Comparison of ENCODE assay signal across 8 mouse cellular contexts in the genomic region with DNA sequence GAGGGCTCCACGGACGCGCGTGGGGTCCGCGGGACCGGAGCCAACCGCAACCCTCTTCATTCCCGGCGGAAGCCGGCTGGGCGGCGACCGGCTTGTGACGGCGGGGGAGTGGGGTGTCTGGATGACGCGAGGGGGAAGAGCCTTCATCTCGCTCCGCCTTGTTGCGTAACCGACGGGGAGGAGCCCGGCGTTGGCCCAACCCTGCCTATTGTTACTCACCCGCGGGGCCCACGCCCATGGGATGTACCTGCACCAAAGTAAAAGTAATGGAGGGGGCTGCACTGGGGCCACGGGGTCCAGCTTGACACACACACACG. TPM values are rescaled to one million over a fixed set of nuclear protein-coding genes. Genes with fewer than 3 reads are reported as not detected.
DNase-seq lines count a peak whose midpoint lies in the region; ATAC-seq and TF ChIP-seq lines count a peak whose summit lies in the region.

No protein-coding gene starts in this region.

- peak overlapping the region; percentile 77 for H3K4me3 ChIP-seq in G1E (ENCODE audit: low read depth, low read length)
- peak overlapping the region; percentile 56 for H3K4me3 ChIP-seq in forebrain, postnatal 0 days (ENCODE audit: low read depth, low read length)
- peak overlapping the region; percentile 61 for H3K4me3 ChIP-seq in lung, embryonic 15.5 days
- H3K4me3 ChIP-seq in olfactory bulb, adult 2 months (ENCODE audit: insufficient read depth, low read depth, low read length): peak overlapping the region; percentile 77

- peak; percentile 71 for TF ChIP-seq POLR2A in olfactory bulb, adult 2 months (IDR thresholded peaks at IDR 0.05; ENCODE audit: insufficient read depth, low read depth, low read length)

- peak overlapping the region; percentile 60 for H3K9ac ChIP-seq in forebrain, postnatal 0 days
- peak overlapping the region; percentile 59 for H3K9ac ChIP-seq in lung, embryonic 15.5 days

- ATAC-seq in G1E (ENCODE audit: extremely low read depth, insufficient number of reproducible peaks, low FRiP score, poor library complexity, severe bottlenecking): peak; percentile 94
- ATAC-seq in forebrain, postnatal 0 days: peak; percentile 98
- ATAC-seq in lung, embryonic 15.5 days (ENCODE audit: borderline replicate concordance, extremely low read depth, low FRiP score, low TSS enrichment): peak; percentile 95

- no peaks in the 10 kb centered on the region for H3K9me3 ChIP-seq in G1E (replicated peaks)
- no peaks in the 10 kb centered on the region for H3K9me3 ChIP-seq in forebrain, postnatal 0 days (ENCODE audit: low read length)
- H3K9me3 ChIP-seq in lung, embryonic 15.5 days: no peaks in the 10 kb centered on the region

- peaks cover 5% of the 10 kb centered on the region for H3K36me3 ChIP-seq in G1E (replicated peaks)
- H3K36me3 ChIP-seq in forebrain, postnatal 0 days (ENCODE audit: insufficient read depth): no peaks in the 10 kb centered on the region
- H3K36me3 ChIP-seq in lung, embryonic 15.5 days: no peaks in the 10 kb centered on the region

- DNase-seq in G1E (ENCODE audit: low spot score): peak; percentile 76
- peak; percentile 91 for DNase-seq in cerebellum, adult 11-12 months
- peak; percentile 91 for DNase-seq in forebrain, postnatal 0 days
- DNase-seq in heart, postnatal 4 days: peak; percentile 92
- peak; percentile 50 for DNase-seq in layer of hippocampus, adult 9-10 months (ENCODE audit: low spot score)
- peak; percentile 81 to 90 for DNase-seq in thymus, adult 18-20 months

- peak overlapping the region; percentile 87 for H3K27ac ChIP-seq in forebrain, postnatal 0 days (ENCODE audit: low read depth, low read length)
- H3K27ac ChIP-seq in lung, embryonic 15.5 days: peak overlapping the region; percentile 91
- H3K27ac ChIP-seq in olfactory bulb, adult 2 months (ENCODE audit: insufficient read depth, low read depth, low read length): peak overlapping the region; percentile 67

- no peak for TF ChIP-seq CTCF in G1E (IDR thresholded peaks at IDR 0.05; ENCODE audit: low read depth, low read length)
- TF ChIP-seq CTCF in forebrain, postnatal 0 days (IDR thresholded peaks at IDR 0.05; ENCODE audit: low read depth): no peak
- no peak for TF ChIP-seq CTCF in olfactory bulb, adult 2 months (IDR thresholded peaks at IDR 0.05; ENCODE audit: insufficient read depth, low read depth, low read length)

- WGBS in forebrain, postnatal 0 days: 20% methylated on average over 30 of the region's 30 CpGs
- 15% methylated on average over 14 of the region's 30 CpGs for WGBS in lung, embryonic 15.5 days
- 13% methylated on average over 28 of the region's 30 CpGs for WGBS in olfactory bulb, adult 2 months

- H3K4me1 ChIP-seq in G1E (ENCODE audit: insufficient read depth, low read depth, low read length): peaks cover 14% of the 10 kb centered on the region; the same call in 1 of the 2 replicates
- H3K4me1 ChIP-seq in forebrain, postnatal 0 days (ENCODE audit: insufficient read depth): no peaks in the 10 kb centered on the region
- no peaks in the 10 kb centered on the region for H3K4me1 ChIP-seq in lung, embryonic 15.5 days
- peaks cover 10% of the 10 kb centered on the region for H3K4me1 ChIP-seq in olfactory bulb, adult 2 months (ENCODE audit: control insufficient read depth, insufficient read depth, low read length)

- H3K27me3 ChIP-seq in G1E (ENCODE audit: insufficient read depth, low read length): no peaks in the 10 kb centered on the region
- H3K27me3 ChIP-seq in forebrain, postnatal 0 days (ENCODE audit: insufficient read depth, low read length): no peaks in the 10 kb centered on the region
- no peaks in the 10 kb centered on the region for H3K27me3 ChIP-seq in lung, embryonic 15.5 days

- peak overlapping the region; percentile 57 for H3K4me2 ChIP-seq in forebrain, postnatal 0 days (ENCODE audit: low read depth)
- H3K4me2 ChIP-seq in lung, embryonic 15.5 days: peak overlapping the region; percentile 64

RNA-seq across cellular contexts. Expression of gene Prkx, which starts 0.3 kb away (rescaled TPM):
- 21.4 and 22.4 TPM in 2 replicates for total RNA-seq in G1E (2014; fragmentation: Nextera tagmentation)
- total RNA-seq in G1E (2017): 11.7 and 11.8 TPM in 2 replicates
- polyA plus RNA-seq in G1E (2012): 8.3 and 9.6 TPM in 2 replicates
- total RNA-seq in forebrain, postnatal 0 days (2014; rRNA removed): 20.9 and 27.4 TPM in 2 replicates
- 18.2 and 21.7 TPM in 2 replicates for polyA plus RNA-seq in forebrain, postnatal 0 days (2015; fragmentation: Nextera tagmentation; extraction: Ambion mirVana)
- 10 to 100 TPM; 21.0 to 24.8 TPM for total RNA-seq in heart, postnatal 4 days (2021)
- 12.3 and 13.8 TPM in 2 replicates for polyA plus RNA-seq in lung, embryonic 15.5 days (2015; fragmentation: Nextera tagmentation; extraction: Ambion mirVana)
- not detected in 2 replicates for polyA plus RNA-seq in olfactory bulb, adult 2 months (2012; ENCODE audit: insufficient read depth, insufficient read length, low replicate concordance, missing spikeins)

RNA-seq across cellular contexts. Expression of gene Pbsn, which starts 57.6 kb away (rescaled TPM):
- not detected in 2 replicates for total RNA-seq in G1E (2014; fragmentation: Nextera tagmentation)
- total RNA-seq in G1E (2017): not detected in 2 replicates
- polyA plus RNA-seq in G1E (2012): not detected in 2 replicates
- total RNA-seq in forebrain, postnatal 0 days (2014; rRNA removed): not detected in 2 replicates
- not detected in 2 replicates for polyA plus RNA-seq in forebrain, postnatal 0 days (2015; fragmentation: Nextera tagmentation; extraction: Ambion mirVana)
- not detected for total RNA-seq in heart, postnatal 4 days (2021)
- polyA plus RNA-seq in lung, embryonic 15.5 days (2015; fragmentation: Nextera tagmentation; extraction: Ambion mirVana): not detected in 2 replicates
- polyA plus RNA-seq in olfactory bulb, adult 2 months (2012; ENCODE audit: insufficient read depth, insufficient read length, low replicate concordance, missing spikeins): not detected in 2 replicates

Comparison
In these comparisons a context has a peak if more than half of its experiments do, and no peak if none do; other contexts are left out.
1. Peak in every context shown above with its lines: DNase-seq, ATAC-seq, H3K4me3 ChIP-seq and H3K27ac ChIP-seq.